Mouse (Mus musculus) layer of hippocampus, adult 9-11 months (tissue): ENCODE data around the gene Ppp1r21.

ENCODE experiments used
- DNase-seq: peaks from one replicate; pipeline ENCODE4 v3.0.0; 2022

Gene Ppp1r21

DNA sequence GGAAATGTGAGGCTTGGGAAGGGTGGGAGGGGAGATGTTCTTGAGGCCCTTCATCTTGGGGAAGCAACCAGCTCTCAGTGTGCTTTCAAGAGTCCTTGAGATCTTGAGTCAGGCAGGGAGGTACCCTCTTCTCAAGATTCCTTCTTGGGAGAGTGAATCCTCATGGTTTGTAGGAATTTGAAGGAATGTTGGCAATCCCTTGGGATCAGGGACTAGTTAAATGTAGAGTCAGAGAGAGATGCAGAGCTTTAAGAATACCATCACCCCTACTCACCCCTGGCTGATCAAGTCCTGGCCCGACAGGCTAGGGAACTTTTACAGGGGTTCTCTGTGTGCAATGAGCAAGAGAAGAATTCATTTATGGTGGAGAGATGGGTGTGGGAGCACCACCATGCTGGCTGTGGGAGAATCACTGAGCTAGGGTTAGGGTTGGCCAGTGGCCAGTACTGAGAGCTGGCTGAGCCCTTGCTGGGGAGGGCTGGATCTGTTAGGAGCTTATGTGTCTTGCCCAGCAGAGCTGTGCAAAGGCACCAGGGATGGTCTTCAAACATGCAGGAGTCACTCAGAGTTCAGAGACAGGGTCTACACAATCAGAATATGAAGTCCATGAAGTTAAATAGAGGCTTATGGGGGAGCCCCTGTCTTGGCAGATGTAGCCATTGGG lies 85.7 kb downstream of the Ppp1r21 start:
- no peak for DNase-seq

GRCm38 (mm10) chr17:88620935-88621334 lies 91.0 kb downstream of the Ppp1r21 start:
- DNase-seq: no peak

GRCm38 (mm10) chr17:88621374-88621773 lies 91.5 kb downstream of the Ppp1r21 start:
- no peak for DNase-seq

DNA sequence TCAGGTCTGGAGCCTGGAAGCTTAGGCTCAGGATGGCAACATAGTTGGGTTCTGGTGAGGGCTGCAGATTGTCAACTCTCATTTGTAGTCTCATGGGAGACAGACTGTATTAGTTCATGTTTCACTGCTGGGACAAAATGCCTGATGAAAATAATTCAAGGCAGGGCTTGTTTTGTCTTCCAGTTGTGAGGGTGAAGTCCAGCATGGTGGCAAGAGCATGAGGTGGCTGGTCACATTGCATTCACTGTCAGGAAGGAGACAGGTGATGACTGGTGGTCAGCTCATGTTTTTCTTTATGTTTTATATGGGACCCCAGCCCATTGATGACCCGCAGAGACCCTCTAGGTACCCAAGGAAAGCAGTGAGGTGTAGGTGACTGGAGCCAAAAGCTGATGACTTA lies 92.8 kb downstream of the Ppp1r21 start:
- no peak for DNase-seq

GRCm38 (mm10) chr17:88624386-88624785 lies 94.5 kb downstream of the Ppp1r21 start:
- no peak for DNase-seq

GRCm38 (mm10) chr17:88625350-88625749 lies 95.4 kb downstream of the Ppp1r21 start:
- DNase-seq: no peak

DNA sequence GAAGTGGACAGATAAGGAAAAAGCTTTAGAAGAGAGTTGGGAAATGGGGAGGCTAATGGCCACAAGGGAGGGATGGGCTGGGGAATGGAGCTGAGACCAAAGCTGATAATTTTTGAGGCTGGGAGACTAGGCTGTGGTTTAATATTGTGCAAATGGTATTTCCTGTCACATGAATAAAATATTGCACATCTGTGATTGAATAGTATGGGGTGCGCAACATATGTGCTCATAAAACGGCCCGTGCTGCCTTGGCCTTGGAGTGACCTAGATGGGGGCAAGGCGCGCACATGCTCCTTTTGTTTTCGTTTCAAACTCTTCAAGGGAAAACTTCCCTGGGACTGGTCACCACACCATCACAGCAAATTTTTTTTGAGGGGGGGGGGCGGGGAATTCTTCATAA lies 96.0 kb downstream of the Ppp1r21 start:
- no peak for DNase-seq

GRCm38 (mm10) chr17:88626347-88626811 lies 96.5 kb downstream of the Ppp1r21 start:
- DNase-seq: no peak

DNA sequence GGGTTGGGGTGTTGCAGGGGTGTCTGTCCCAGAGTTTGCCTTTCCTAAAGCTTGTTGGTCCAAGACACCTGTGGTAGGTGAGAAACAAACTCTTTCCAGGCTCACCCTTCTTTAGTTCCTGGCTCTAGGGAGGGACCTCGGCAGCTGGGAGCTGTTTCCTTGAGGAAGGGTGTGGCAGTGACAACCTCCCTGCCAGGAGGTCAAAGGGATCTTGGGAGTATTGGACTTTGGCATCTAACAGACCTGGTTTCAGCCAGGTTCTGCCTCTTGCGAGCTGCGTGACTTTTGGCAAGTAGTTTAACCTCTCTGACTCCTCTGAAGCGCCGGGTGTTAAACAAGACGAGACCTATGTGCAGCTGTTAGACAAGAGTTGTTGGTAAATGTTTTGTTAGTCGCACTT lies 97.2 kb downstream of the Ppp1r21 start:
- DNase-seq: no peak

GRCm38 (mm10) chr17:88628676-88629380 lies 98.9 kb downstream of the Ppp1r21 start:
- DNase-seq: no peak

GRCm38 (mm10) chr17:88629381-88629759 lies 99.5 kb downstream of the Ppp1r21 start:
- no peak for DNase-seq

DNA sequence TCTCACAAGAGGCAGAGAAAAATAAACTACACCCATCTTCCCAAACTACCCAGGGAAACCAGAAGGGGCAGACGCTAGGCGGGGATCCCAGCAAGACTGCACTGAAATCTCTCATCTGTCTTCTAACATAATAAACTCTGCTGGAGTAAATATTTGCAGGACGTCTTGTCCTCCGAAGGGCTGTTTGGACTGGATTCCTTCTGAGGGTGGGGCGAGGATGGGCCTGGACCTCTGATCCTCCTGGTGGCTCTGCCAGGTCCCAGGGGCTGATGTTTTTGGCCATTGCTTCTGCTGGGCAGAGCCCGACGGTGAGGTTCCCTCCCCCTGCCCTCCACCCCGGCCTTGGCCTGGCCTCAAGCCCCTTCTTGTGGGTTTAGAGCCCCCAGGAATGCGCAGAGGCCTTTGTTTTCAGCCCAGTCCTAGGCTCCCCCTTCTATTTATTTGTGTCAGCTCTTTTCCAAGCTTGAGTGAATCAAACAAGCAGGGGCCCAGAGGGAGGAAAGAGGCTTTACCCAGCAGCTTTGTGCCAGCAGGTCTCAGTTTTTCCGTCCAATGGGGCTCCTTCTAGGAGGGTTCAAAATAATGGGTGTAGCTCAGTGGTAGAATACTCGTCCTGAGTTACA lies 100.1 kb downstream of the Ppp1r21 start:
- DNase-seq: no peak

GRCm38 (mm10) chr17:88630554-88630948 lies 100.6 kb downstream of the Ppp1r21 start:
- no peak for DNase-seq

- DNase-seq: no peak
Measured at GRCm38 (mm10) chr17:88632631-88633030, 102.7 kb downstream of the Ppp1r21 start.

DNA sequence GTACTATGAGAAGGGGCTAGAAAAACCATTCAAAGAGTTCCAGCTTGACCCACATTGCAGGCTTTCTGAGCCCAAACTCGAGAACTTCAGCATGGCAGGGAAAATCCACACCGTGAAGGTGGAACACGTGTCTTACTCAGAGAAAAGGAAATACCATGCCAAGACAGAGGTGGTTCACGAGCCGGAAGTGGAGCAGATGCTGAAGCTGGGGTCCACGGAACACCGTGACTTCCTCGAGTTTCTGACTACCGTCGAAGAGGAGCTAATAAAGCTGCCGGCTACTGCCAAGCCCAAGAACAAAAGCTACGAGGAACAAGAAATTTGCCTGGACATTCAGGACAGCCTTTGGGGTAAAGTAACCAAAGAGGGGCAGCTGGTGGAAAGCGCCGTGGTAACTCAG lies 106.2 kb downstream of the Ppp1r21 start:
- no peak for DNase-seq

- no peak for DNase-seq
Measured at GRCm38 (mm10) chr17:88636587-88636986, 106.7 kb downstream of the Ppp1r21 start.
